26 mouse cellular contexts compared by ENCODE assay signal in the genomic region with DNA sequence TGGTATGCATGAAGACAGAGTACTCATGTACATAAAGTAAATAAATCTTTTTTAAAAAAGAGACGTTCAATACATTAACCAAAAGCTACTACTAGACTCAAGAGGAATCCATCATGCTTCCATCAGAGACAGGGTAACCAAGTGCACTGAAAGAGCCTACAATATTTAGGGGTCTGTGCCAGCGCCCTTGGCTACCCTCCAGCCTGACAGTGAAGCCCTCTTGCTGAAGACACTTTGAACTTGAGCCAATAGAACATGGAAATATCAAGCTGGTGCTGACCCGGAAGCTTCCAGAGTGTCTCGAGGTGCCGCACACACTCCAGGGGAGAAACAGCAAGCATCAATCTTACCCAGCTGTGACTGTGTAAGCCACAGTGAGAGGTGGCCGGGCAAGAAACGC. TPM values are rescaled to one million over a fixed set of nuclear protein-coding genes. Genes with fewer than 3 reads are reported as not detected.
DNase-seq lines count a peak whose midpoint lies in the region; TF ChIP-seq lines count a peak whose summit lies in the region.
"Had no signal": no experiment of that assay in that cellular context is flagged by ENCODE, and none has a peak within 500 bp of the region (broad histone marks: within the 10 kb centered on the region; RNA-seq: fewer than 3 reads in every experiment).

No protein-coding gene starts in this region.

- no peak overlapping the region for H3K27ac ChIP-seq in heart, embryonic 10.5 days
- no peak overlapping the region for H3K27ac ChIP-seq in heart, adult 2 months
- H3K27ac ChIP-seq: embryonic facial prominence, embryonic 12.5 days; embryonic facial prominence, embryonic 15.5 days; heart, embryonic 15.5 days; hindbrain, embryonic 10.5 days; hindbrain, embryonic 13.5 days; intestine, embryonic 15.5 days had no signal

- intact Hi-C loops in heart, adult 2 months (cut with DNase I) = no loop called here

- DNase-seq in cerebellum, postnatal 14 days = peak; percentile 47 to 60
- DNase-seq in cerebellum, adult 8-10 months = no peak
- peak; percentile 38 for DNase-seq in heart, embryonic 10.5 days (ENCODE audit: low spot score)
- no peak for DNase-seq in heart, adult 2 months
- peak; percentile 16 for DNase-seq in kidney, postnatal 10 days
- no peak for DNase-seq in kidney, adult 8-10 months
- DNase-seq in lung, postnatal 14 days = peak; percentile 12
- DNase-seq in lung, adult 18-20 months = no peak
- DNase-seq: adrenal gland, postnatal 10 days; adrenal gland, postnatal 36 days; B cell, adult 2 months; cerebellum, adult 2 months; forebrain, postnatal 0 days; gastrocnemius, postnatal 36 days; heart, postnatal 14 days; kidney, adult 11 months had no signal

- no peak for TF ChIP-seq CTCF in heart, adult 2 months (IDR thresholded peaks at IDR 0.05)

- TF ChIP-seq POLR2A in heart, adult 2 months (IDR thresholded peaks at IDR 0.05; ENCODE audit: insufficient read depth, low read depth, low read length) = no peak

- WGBS in heart, embryonic 10.5 days = 93% methylated on average over 7 of the region's 7 CpGs
- WGBS in heart, adult 2 months = 80% methylated on average over 7 of the region's 7 CpGs

- no peak overlapping the region for H3K4me3 ChIP-seq in heart, embryonic 10.5 days
- H3K4me3 ChIP-seq in heart, adult 2 months = no peak overlapping the region
- H3K4me3 ChIP-seq: embryonic facial prominence, embryonic 12.5 days; embryonic facial prominence, embryonic 15.5 days; heart, embryonic 12.5 days; heart, embryonic 15.5 days; hindbrain, embryonic 10.5 days; hindbrain, embryonic 13.5 days; intestine, embryonic 15.5 days had no signal

- H3K27me3 ChIP-seq in heart, embryonic 10.5 days (ENCODE audit: insufficient read depth, poor library complexity, severe bottlenecking) = no peaks in the 10 kb centered on the region
- no peaks in the 10 kb centered on the region for H3K27me3 ChIP-seq in heart, adult 2 months (ENCODE audit: control insufficient read depth, insufficient read depth, low read length)
- H3K27me3 ChIP-seq: CH12.LX; embryonic facial prominence, embryonic 12.5 days; embryonic facial prominence, embryonic 15.5 days; heart, embryonic 12.5 days; heart, embryonic 15.5 days; hindbrain, embryonic 13.5 days; intestine, embryonic 15.5 days; Patski had no signal

- 0 out of 2 replicates have a peak, but pooled peaks cover 7% of the 10 kb centered on the region for H3K4me1 ChIP-seq in heart, embryonic 10.5 days
- no peaks in the 10 kb centered on the region for H3K4me1 ChIP-seq in heart, adult 2 months (ENCODE audit: control insufficient read depth, insufficient read depth, low read length)
- H3K4me1 ChIP-seq: embryonic facial prominence, embryonic 12.5 days; embryonic facial prominence, embryonic 15.5 days; hindbrain, embryonic 10.5 days; intestine, embryonic 15.5 days had no signal

- TF ChIP-seq EP300 in heart, adult 2 months (IDR thresholded peaks at IDR 0.05; ENCODE audit: insufficient read depth, low read depth, low read length) = no peak

- no peaks in the 10 kb centered on the region for H3K9me3 ChIP-seq in heart, embryonic 10.5 days
- H3K9me3 ChIP-seq: embryonic facial prominence, embryonic 12.5 days; embryonic facial prominence, embryonic 15.5 days; G1E; heart, embryonic 15.5 days; hindbrain, embryonic 10.5 days; hindbrain, embryonic 13.5 days; intestine, embryonic 15.5 days had no signal

- H3K79me2 ChIP-seq in heart, adult 2 months (replicated peaks; ENCODE audit: control insufficient read depth, insufficient read depth, low read length) = no peaks in the 10 kb centered on the region; the same call in 1 of the 2 replicates

- H3K9ac ChIP-seq in heart, adult 2 months (ENCODE audit: low read depth, low read length) = no peak overlapping the region
- H3K9ac ChIP-seq: embryonic facial prominence, embryonic 12.5 days; embryonic facial prominence, embryonic 15.5 days; forebrain, postnatal 0 days; heart, embryonic 12.5 days; heart, embryonic 15.5 days; hindbrain, embryonic 13.5 days; intestine, embryonic 15.5 days had no signal

- peaks cover 42% of the 10 kb centered on the region for H3K36me3 ChIP-seq in heart, embryonic 10.5 days
- H3K36me3 ChIP-seq in heart, adult 2 months (ENCODE audit: control insufficient read depth, insufficient read depth, low read length) = no peaks in the 10 kb centered on the region; the same call in none of the 2 replicates

RNA-seq across cellular contexts. Expression of gene Dnajc13, which starts 22.6 kb away (rescaled TPM):
- 21.5 and 23.6 TPM in 2 replicates for polyA plus RNA-seq in heart, embryonic 10.5 days (2016; fragmentation: Nextera tagmentation; extraction: Ambion mirVana)
- 10 to 100 TPM; 29.2 to 31.6 TPM for total RNA-seq in heart, adult 2 months (2021)
- 31.0 and 32.3 TPM in 2 replicates for polyA plus RNA-seq in heart, adult 2 months (2012; rRNA removed)

Comparison
In these comparisons a context has a peak if more than half of its experiments do, and no peak if none do; other contexts are left out.
1. DNase-seq: peak in cerebellum, postnatal 14 days (2 of 2), heart, embryonic 10.5 days (single experiment), kidney, postnatal 10 days (single experiment) and lung, postnatal 14 days (single experiment); none in cerebellum, adult 8-10 months (single experiment), heart, adult 2 months (0 of 2), kidney, adult 8-10 months (0 of 2) and lung, adult 18-20 months (0 of 2).